8 mouse cellular contexts compared by ENCODE assay signal in the genomic region with DNA sequence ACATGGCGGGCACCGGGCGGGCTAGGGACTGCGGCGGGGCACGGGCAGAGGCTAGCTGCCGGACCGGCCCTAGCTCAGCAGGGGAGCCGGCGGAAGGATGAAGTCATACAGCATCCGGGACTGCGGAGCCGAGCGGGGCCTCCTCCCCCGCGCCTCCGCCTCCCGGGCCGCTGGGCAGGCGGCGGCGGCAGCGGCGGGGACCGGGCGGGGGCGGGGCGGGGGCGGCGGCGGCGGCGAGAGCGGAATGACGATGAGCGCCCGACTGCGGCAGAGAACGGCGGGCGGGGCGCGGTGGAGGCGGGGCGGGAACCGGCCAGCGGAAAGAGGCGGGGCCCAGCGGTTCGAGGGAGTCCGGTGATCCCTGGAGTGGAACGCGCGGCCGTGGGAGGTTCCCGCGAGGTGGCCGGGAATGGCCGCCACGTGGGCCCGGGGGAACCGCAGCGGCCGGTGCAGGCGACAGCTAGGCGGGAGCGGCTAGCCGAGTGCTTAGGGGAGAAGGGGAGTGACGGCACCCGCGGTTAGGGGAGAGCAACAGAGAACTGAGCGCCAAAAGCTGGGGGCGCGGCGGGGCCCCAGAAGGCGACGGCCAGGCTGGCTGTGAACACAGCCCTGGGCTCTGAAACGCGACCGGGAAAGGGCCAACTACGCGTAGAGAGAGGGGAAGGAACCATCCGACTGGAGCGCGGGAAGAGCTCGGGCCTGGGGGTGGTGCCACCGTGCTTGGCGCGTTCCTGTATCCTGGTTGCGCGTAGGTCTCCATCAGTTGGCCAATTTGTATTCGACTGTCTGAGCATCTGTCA. TPM values are rescaled to one million over a fixed set of nuclear protein-coding genes. Genes with fewer than 3 reads are reported as not detected.
DNase-seq lines count a peak whose midpoint lies in the region; ATAC-seq and TF ChIP-seq lines count a peak whose summit lies in the region.

A gene (minus strand): TSS at position 97 of the 800 bp plus-strand sequence.

- no peak for TF ChIP-seq CTCF in C2C12 (IDR thresholded peaks at IDR 0.05; ENCODE audit: control insufficient read depth, insufficient read depth, insufficient read length)
- no peak for TF ChIP-seq CTCF in liver, adult 2 months (IDR thresholded peaks at IDR 0.05; ENCODE audit: low read depth, low read length)

- no peaks in the 10 kb centered on the region for H3K79me2 ChIP-seq in C2C12 (ENCODE audit: control insufficient read depth, insufficient read depth)
- H3K79me2 ChIP-seq in liver, adult 2 months (ENCODE audit: control insufficient read depth, insufficient read depth, low read length), result no peaks in the 10 kb centered on the region

- H3K36me3 ChIP-seq in C2C12 (ENCODE audit: control insufficient read depth, insufficient read depth), result peaks cover 9% of the 10 kb centered on the region
- no peaks in the 10 kb centered on the region for H3K36me3 ChIP-seq in liver, adult 2 months (ENCODE audit: control insufficient read depth, insufficient read depth, low read length)
- H3K36me3 ChIP-seq in midbrain, embryonic 16.5 days (ENCODE audit: control insufficient read depth, insufficient read depth, low read length), result no peaks in the 10 kb centered on the region
- H3K36me3 ChIP-seq in stomach, embryonic 15.5 days, result no peaks in the 10 kb centered on the region

- peak; percentile 55 for DNase-seq in adrenal gland, adult 8-10 months
- DNase-seq in embryo, embryonic 9.5 days (ENCODE audit: extremely low spot score), result peak; percentile 81
- DNase-seq in heart, adult 8-10 months (ENCODE audit: low spot score), result peak; percentile 40
- peak; percentile 79 for DNase-seq in kidney, adult 18-20 months
- peak; percentile 33 for DNase-seq in liver, adult 2 months (ENCODE audit: extremely low read depth, low read depth, low spot score)

- H3K4me3 ChIP-seq in C2C12 (ENCODE audit: insufficient read depth, poor library complexity, severe bottlenecking), result peak within 1 kb of the TSS; percentile 50
- peak within 1 kb of the TSS; percentile 84 for H3K4me3 ChIP-seq in liver, adult 2 months (ENCODE audit: insufficient read depth, low read depth, low read length)
- peak within 1 kb of the TSS; percentile 89 for H3K4me3 ChIP-seq in midbrain, embryonic 16.5 days (ENCODE audit: low read depth, low read length)
- peak within 1 kb of the TSS; percentile 67 for H3K4me3 ChIP-seq in stomach, embryonic 15.5 days (replicated peaks)

- TF ChIP-seq POLR2A in liver, adult 2 months (IDR thresholded peaks at IDR 0.05; ENCODE audit: extremely low read depth, insufficient read depth, low read length), result 0 out of 2 replicates have a peak, but pooled peaks have one; percentile 3

- H3K4me2 ChIP-seq in midbrain, embryonic 16.5 days (ENCODE audit: low read length), result peak within 1 kb of the TSS; percentile 77
- H3K4me2 ChIP-seq in stomach, embryonic 15.5 days, result peak within 1 kb of the TSS; percentile 97

- WGBS in liver, adult 2 months, result under 1% methylated on average over 84 of the region's 92 CpGs
- under 1% methylated on average over 68 of the region's 92 CpGs for WGBS in midbrain, embryonic 16.5 days
- 1% methylated on average over 71 of the region's 92 CpGs for WGBS in stomach, embryonic 15.5 days

- peak within 1 kb of the TSS; percentile 84 for H3ac ChIP-seq in C2C12 (ENCODE audit: control insufficient read depth, insufficient read length, low read depth)

- H3K79me3 ChIP-seq in C2C12 (ENCODE audit: low read depth), result no peaks in the 10 kb centered on the region

- H3K9me3 ChIP-seq in midbrain, embryonic 16.5 days (replicated peaks; ENCODE audit: control insufficient read depth, low read length, poor library complexity, severe bottlenecking), result no peaks in the 10 kb centered on the region
- H3K9me3 ChIP-seq in stomach, embryonic 15.5 days, result no peaks in the 10 kb centered on the region

- H3K4me1 ChIP-seq in liver, adult 2 months (ENCODE audit: control insufficient read depth, insufficient read depth, low read length), result peaks cover 8% of the 10 kb centered on the region
- H3K4me1 ChIP-seq in midbrain, embryonic 16.5 days (ENCODE audit: control insufficient read depth, insufficient read depth, low read length), result peaks cover 13% of the 10 kb centered on the region
- H3K4me1 ChIP-seq in stomach, embryonic 15.5 days, result peaks cover 24% of the 10 kb centered on the region

- peak within 1 kb of the TSS; percentile 72 for H3K9ac ChIP-seq in liver, adult 2 months (ENCODE audit: low read depth, low read length)
- peak within 1 kb of the TSS; percentile 94 for H3K9ac ChIP-seq in midbrain, embryonic 16.5 days (ENCODE audit: low read depth, low read length)
- H3K9ac ChIP-seq in stomach, embryonic 15.5 days, result peak within 1 kb of the TSS; percentile 45; the same call in 1 of the 2 replicates

- no peaks in the 10 kb centered on the region for H3K27me3 ChIP-seq in C2C12 (ENCODE audit: control insufficient read depth, insufficient read depth, insufficient read length)
- H3K27me3 ChIP-seq in liver, adult 2 months (ENCODE audit: control insufficient read depth, insufficient read depth, low read length), result no peaks in the 10 kb centered on the region
- no peaks in the 10 kb centered on the region for H3K27me3 ChIP-seq in midbrain, embryonic 16.5 days (ENCODE audit: control insufficient read depth, insufficient read depth, low read depth, low read length)
- peaks cover 32% of the 10 kb centered on the region for H3K27me3 ChIP-seq in stomach, embryonic 15.5 days (replicated peaks)

- no peak within 1 kb of the TSS for H3K27ac ChIP-seq in liver, adult 2 months (replicated peaks; ENCODE audit: insufficient read depth, low read depth, low read length)
- peak within 1 kb of the TSS; percentile 96 for H3K27ac ChIP-seq in midbrain, embryonic 16.5 days (ENCODE audit: low read length)
- H3K27ac ChIP-seq in stomach, embryonic 15.5 days, result peak within 1 kb of the TSS; percentile 14; the same call in 1 of the 2 replicates

- peak; percentile 63 for ATAC-seq in midbrain, embryonic 16.5 days
- peak; percentile 50; the same call in 1 of the 2 replicates for ATAC-seq in stomach, embryonic 15.5 days (ENCODE audit: insufficient read depth, low FRiP score, low read depth)

TF ChIP-seq in C2C12, 6 proteins besides CTCF, POLR2A, EP300 and RAD21:
- TF ChIP-seq CEBPB (IDR thresholded peaks at IDR 0.05; ENCODE audit: low read depth), result no peak
- TF ChIP-seq MAX (IDR thresholded peaks at IDR 0.05), result no peak
- TF ChIP-seq MYOD1 (IDR thresholded peaks at IDR 0.05; ENCODE audit: control insufficient read depth, insufficient read length, low read depth), result no peak
- no peak for TF ChIP-seq FOSL1 (IDR thresholded peaks at IDR 0.05; ENCODE audit: insufficient read depth, low read length, poor library complexity, severe bottlenecking)
- TF ChIP-seq MYOG (IDR thresholded peaks at IDR 0.05; ENCODE audit: control insufficient read depth, extremely low read depth, insufficient read length), result no peak
- TF ChIP-seq USF1 (IDR thresholded peaks at IDR 0.05; ENCODE audit: low read depth), result no peak

RNA-seq across cellular contexts. Expression of the gene that starts here (rescaled TPM):
- 6.7 TPM for polyA plus RNA-seq in C2C12 (2012; fragmentation: generic; extraction: Trizol)
- total RNA-seq in adrenal gland, adult 8-10 months (2022), result 10 to 100 TPM; 28.9 to 62.9 (median 41.8) TPM
- total RNA-seq in heart, adult 8-10 months (2022), result 1 to 10 TPM in 3 of 4 experiments, under 1 TPM in 1; 0.79 to 1.7 (median 1.3) TPM
- 0.18 and 0.60 TPM in 2 replicates for total RNA-seq in liver, adult 2 months (2014; rRNA removed)
- 2.3 and 5.2 TPM in 2 replicates for polyA plus RNA-seq in liver, adult 2 months (2012; rRNA removed)
- 34.5 and 40.1 TPM in 2 replicates for polyA plus RNA-seq in midbrain, embryonic 16.5 days (2015; fragmentation: Nextera tagmentation; extraction: Ambion mirVana)
- polyA plus RNA-seq in stomach, embryonic 15.5 days (2015; fragmentation: Nextera tagmentation; extraction: Ambion mirVana), result 1.3 and 1.4 TPM in 2 replicates

Comparison
In these comparisons a context has a peak if more than half of its experiments do, and no peak if none do; other contexts are left out.
1. RNA of the gene that starts here (total RNA-seq): 28.9 to 62.9 TPM in adrenal gland, adult 8-10 months; 0.79 to 1.7 TPM in heart, adult 8-10 months and 0.18 to 0.60 TPM in liver, adult 2 months; every median in the first group is over 10 times any median in the second.
2. Peak in every context shown above with its lines, with median percentiles within 50 percentile points of each other: H3K4me3 ChIP-seq, DNase-seq and H3K9ac ChIP-seq.